Mouse (Mus musculus) cerebellum, adult 2 months (tissue): ENCODE results near the gene Pfkfb3.

Experiments used
- CTCF ChIP-seq: fragments of 200-500 bp; IDR thresholded peaks from 2 replicates; pipeline ENCODE4 v1.5.1; 2011; ENCODE audit warnings: low read depth, mild to moderate bottlenecking, control low read depth, low read length, moderate library complexity, borderline replicate concordance; ENCODE audit not compliant: insufficient read depth
- POLR2A ChIP-seq: fragments of 200-500 bp; IDR thresholded peaks from 2 replicates; pipeline ENCODE4 v1.6.1; 2011; ENCODE audit warnings: low read length, control low read depth, borderline replicate concordance; ENCODE audit not compliant: insufficient read depth

DNA sequence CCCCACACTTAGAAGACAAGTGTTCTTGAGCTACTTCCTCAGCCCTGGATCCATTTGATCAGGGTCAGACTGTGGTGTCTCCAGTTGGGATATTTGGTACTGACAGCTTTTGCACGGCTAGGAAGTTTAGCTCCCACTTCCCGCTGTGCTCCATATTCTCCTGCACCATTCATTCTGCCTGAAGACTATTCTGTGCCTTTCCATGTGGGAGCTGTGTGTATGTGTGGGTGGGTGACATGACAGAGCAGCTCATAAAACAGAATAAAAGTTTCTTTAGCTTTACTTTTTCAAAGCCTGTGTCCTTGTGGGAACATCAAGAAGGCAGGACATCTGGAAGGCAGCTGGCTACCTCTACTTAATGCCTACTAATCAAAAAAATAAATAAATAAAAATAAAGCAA lies 130.5 kb downstream of the Pfkfb3 start:
- TF ChIP-seq CTCF (no peak), POLR2A (no peak)
